Mouse (Mus musculus) G1E (cell line): ENCODE data around the gene Cd4.

Experiments used
- CTCF ChIP-seq: IDR thresholded peaks from 2 replicates; pipeline ENCODE4 v1.5.1; 2012; ENCODE audit warnings: low read depth, low read length, inconsistent platforms, mixed read lengths
- POLR2AphosphoS5 ChIP-seq: IDR thresholded peaks from 2 replicates; pipeline ENCODE4 v1.6.1; 2012; ENCODE audit warnings: low read depth, low read length, inconsistent platforms; ENCODE audit not compliant: insufficient replicate concordance

DNA sequence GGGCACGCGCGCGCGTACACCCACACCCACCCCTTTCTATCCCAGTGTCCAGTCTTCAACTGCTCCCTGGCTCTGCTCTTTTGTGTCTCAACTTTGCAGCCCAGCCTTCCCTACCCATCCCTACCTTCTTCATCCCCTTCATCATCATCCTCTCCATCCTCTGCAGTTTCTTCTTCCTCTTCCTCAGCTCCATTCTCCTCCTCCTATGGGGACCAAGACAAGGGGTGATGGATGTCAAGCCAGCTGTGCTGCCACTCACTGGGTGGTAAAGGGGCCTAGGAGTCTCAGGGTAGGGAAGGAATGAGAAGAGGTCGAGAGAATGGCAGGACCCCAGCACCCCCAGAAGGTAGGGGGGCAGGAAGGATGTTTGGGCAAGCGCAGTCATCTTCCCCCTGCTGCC is 26.5 kb upstream of the Cd4 start:
- no peak for TF ChIP-seq CTCF
- no peak for TF ChIP-seq POLR2AphosphoS5
